Mouse (Mus musculus) midbrain, embryonic 11.5 days (tissue): ENCODE measurements around the gene Dcaf11. TPM values are rescaled to one million over a fixed set of nuclear protein-coding genes. Genes with fewer than 3 reads are reported as not detected.
A peak's percentile ranks its signal among the peaks of the same experiment; 100 is the strongest.

Source experiments
- ATAC-seq: fragments of 200-750 bp; cut with Nextera tagmentation; 2 replicates; pipeline ENCODE4 v1.8.0; 2017; ENCODE audit warnings: moderate TSS enrichment, moderate library complexity; ENCODE audit not compliant: low FRiP score
- DNase-seq: peaks from one replicate; pipeline ENCODE4 v3.0.0; 2015; ENCODE audit warnings: low spot score; ENCODE audit errors: missing footprints
- H3K27ac ChIP-seq: fragments of 300-500 bp; sonication (generic); 2 replicates; pipeline ENCODE4 v1.5.1; 2014; ENCODE audit warnings: low read depth, low read length
- H3K27me3 ChIP-seq: fragments of 300-500 bp; sonication (generic); 2 replicates; pipeline ENCODE4 v1.6.1; 2014; ENCODE audit warnings: mild to moderate bottlenecking, low read length, moderate library complexity, mixed read lengths; ENCODE audit not compliant: control insufficient read depth, insufficient read depth
- H3K36me3 ChIP-seq: fragments of 300-500 bp; sonication (generic); 2 replicates; pipeline ENCODE4 v1.6.1; 2014; ENCODE audit warnings: mild to moderate bottlenecking, low read length, moderate library complexity, mixed read lengths; ENCODE audit not compliant: control insufficient read depth, insufficient read depth
- H3K4me1 ChIP-seq: fragments of 300-500 bp; sonication (generic); 2 replicates; pipeline ENCODE4 v1.6.1; 2014; ENCODE audit warnings: low read length; ENCODE audit not compliant: control insufficient read depth, insufficient read depth
- H3K4me2 ChIP-seq: fragments of 300-500 bp; sonication (generic); 2 replicates; pipeline ENCODE4 v1.6.1; 2014; ENCODE audit warnings: mild to moderate bottlenecking, moderate library complexity
- H3K4me3 ChIP-seq: fragments of 300-500 bp; sonication (generic); 2 replicates; pipeline ENCODE4 v1.5.1; 2014; ENCODE audit warnings: low read depth, low read length
- H3K9ac ChIP-seq: fragments of 300-500 bp; sonication (generic); 2 replicates; pipeline ENCODE4 v1.6.1; 2014; ENCODE audit warnings: low read length
- H3K9me3 ChIP-seq: fragments of 300-500 bp; sonication (generic); 2 replicates; pipeline ENCODE4 v1.6.1; 2016; ENCODE audit warnings: low read length; ENCODE audit not compliant: control insufficient read depth
- WGBS: fragments of 180-500 bp; shearing (Covaris S2); extraction: QIAGEN DNeasy Blood & Tissue Kit; methylation state at CpG from one replicate; pipeline ENCODE4 v1.1.7; 2014; 5-methylcytosine and 5-hydroxymethylcytosine counted together
- polyA plus RNA-seq: library from polyadenylated mRNA; unstranded; fragments of >200 nt; fragmentation: Nextera tagmentation; extraction: Ambion mirVana; gene quantifications from 2 replicates; pipeline ENCODE4 v1.2.1, GENCODE M21; 2014

Gene Dcaf11
- polyA plus RNA-seq, 1 experiment from 2014 or later = 76.4 TPM

DNA sequence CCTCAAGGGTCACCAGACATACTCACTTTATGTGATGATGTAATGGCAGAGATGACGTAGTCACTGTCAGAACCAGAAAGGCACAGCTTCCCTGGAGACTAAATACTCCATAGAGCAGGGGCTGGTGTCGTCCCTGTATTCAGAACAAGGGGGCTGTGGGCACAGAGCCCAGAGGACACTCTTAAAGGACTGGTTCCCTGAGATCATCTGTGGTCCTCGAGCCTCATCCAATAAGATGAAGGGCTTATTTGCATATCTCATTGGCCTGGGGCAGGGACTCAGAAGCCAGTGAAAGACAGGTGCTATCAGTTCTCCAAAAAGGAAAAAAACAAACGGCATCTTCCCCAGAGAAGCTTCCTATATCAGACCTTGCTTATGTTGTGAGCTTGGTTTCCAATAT, 35.7 kb upstream of the Dcaf11 start:
- peaks cover 4% of the 10 kb centered on the region; the same call in 1 of the 2 replicates for H3K27me3 ChIP-seq

DNA sequence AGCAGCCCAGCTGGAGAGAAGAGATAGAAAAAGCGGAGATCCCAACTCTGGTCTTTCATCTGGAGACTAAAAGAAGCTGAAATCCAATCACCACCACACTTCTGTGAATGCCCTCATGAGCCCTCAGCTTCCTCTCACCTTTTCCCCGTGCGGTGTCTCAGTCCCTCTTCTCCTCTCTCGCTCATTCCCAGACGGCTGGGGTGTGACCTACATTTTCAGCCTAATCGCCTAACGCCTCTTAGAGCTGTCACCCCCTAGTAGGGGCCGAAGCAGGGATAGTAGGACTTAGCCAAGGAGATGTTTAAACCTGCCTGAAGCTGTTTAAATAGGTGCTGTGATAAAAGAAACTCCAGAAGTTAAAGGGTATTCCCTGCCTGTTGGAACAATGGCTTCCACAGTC, 35.0 kb upstream of the Dcaf11 start, which contains the start of gene Nrl:
Gene Nrl, minus strand, starts transcription at position 197 of the 400 bp plus-strand sequence.
- Histone ChIP-seq H3K27ac (no peak within 1 kb of the TSS), H3K27me3 (peaks cover 4% of the 10 kb centered on the region; the same call in 1 of the 2 replicates), H3K4me3 (no peak within 1 kb of the TSS), H3K9me3 (no peaks in the 10 kb centered on the region), H3K9ac (no peak within 1 kb of the TSS), H3K36me3 (no peaks in the 10 kb centered on the region), H3K4me1 (peaks cover 2% of the 10 kb centered on the region; the same call in 1 of the 2 replicates), H3K4me2 (no peak within 1 kb of the TSS)
- no peak for DNase-seq
- WGBS = 42% methylated on average over 8 of the region's 8 CpGs
- ATAC-seq = no peak

More for the DNA sequence above, 35.7 kb upstream of the Dcaf11 start:
- WGBS = 75% methylated on average over 4 of the region's 4 CpGs
- H3K27ac ChIP-seq = no peak overlapping the region
- no peak overlapping the region for H3K4me2 ChIP-seq
- ATAC-seq (no peak), DNase-seq (no peak)
- peaks cover 2% of the 10 kb centered on the region; the same call in 1 of the 2 replicates for H3K4me1 ChIP-seq
- H3K4me3 ChIP-seq = no peak overlapping the region
- no peaks in the 10 kb centered on the region for H3K9me3 ChIP-seq
- no peaks in the 10 kb centered on the region for H3K36me3 ChIP-seq
- no peak overlapping the region for H3K9ac ChIP-seq

DNA sequence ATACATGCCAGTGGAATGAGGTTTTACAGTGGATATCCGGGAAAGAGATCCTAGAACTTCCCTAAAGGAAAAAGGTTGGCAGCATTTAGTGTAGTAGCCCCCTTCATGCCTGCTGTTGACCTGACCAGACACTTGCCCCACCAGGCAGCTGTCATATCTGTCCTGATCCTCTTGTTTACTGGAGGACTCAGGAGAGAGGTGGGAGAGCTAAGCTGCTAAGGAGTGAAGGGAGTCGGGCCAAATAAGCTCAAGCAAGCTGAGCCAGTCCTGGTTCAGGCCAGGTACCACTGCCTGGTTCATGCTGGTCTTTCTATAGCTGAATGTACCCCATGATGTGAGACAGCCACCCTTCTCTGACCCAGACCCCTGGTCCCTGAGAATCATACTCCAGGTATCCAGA, 33.1 kb upstream of the Dcaf11 start:
- H3K4me3 ChIP-seq = no peak overlapping the region
- WGBS = 94% methylated on average over 2 of the region's 2 CpGs

DNA sequence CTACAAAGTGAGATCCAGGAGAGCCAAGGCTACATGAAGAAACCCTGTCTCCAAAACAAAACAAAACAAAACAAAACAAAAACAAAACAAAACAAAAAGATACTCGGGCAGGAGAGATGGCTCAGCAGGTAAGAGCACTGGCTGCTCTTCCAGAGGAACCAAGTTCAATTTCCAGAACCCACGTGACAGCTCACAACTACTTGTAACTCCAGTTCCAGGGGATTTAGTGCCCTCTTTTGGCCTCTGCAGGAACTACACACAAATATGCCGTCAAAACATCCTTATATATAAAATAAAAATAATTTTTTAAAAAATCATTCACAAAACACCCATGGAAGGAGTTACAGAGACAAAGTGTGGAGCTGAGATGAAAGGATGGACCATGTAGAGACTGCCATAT, 31.9 kb upstream of the Dcaf11 start:
- Histone ChIP-seq H3K4me2 (no peak overlapping the region), H3K4me3 (no peak overlapping the region), H3K27ac (no peak overlapping the region), H3K9me3 (no peaks in the 10 kb centered on the region), H3K4me1 (no peaks in the 10 kb centered on the region), H3K36me3 (no peaks in the 10 kb centered on the region), H3K27me3 (no peaks in the 10 kb centered on the region), H3K9ac (no peak overlapping the region)
- 21% methylated on average over 3 of the region's 3 CpGs for WGBS
- ATAC-seq = no peak
- DNase-seq = no peak

More for the DNA sequence above, 33.1 kb upstream of the Dcaf11 start:
- Histone ChIP-seq H3K36me3 (no peaks in the 10 kb centered on the region), H3K4me1 (no peaks in the 10 kb centered on the region), H3K9me3 (no peaks in the 10 kb centered on the region), H3K27me3 (peaks cover 4% of the 10 kb centered on the region; the same call in 1 of the 2 replicates), H3K9ac (no peak overlapping the region), H3K4me2 (no peak overlapping the region), H3K27ac (no peak overlapping the region)
- DNase-seq (no peak), ATAC-seq (no peak)

DNA sequence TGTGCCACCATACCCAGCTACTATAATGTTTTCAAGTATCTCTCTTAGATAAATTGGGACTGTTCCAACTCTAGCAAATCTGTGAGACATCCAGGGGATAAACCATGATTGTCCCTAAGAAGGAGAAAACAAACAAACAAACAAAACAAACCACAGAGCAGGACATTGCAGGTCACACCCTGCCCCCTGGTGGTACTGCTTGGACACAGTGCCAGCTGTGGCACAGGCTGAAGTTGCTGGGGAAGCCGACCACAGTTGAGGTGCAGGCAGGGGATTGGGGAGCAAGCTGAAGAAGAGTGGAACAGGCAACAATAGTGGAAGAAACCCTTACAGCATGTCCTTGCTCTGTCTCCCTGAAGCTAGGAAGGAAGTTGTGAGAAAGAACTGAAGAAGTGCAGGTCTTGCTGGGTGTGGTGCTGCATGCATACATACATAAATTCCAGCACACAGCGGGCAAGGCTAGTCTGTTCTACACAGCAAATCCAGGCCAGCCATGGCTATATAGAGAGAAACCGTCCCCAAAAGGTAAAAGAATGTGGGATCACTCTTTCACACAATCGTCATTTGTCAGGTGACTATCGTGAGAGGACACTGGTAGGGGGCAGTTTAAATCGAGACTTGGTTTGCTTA, 23.6 kb upstream of the Dcaf11 start:
- no peak overlapping the region for H3K4me3 ChIP-seq
- ATAC-seq (no peak), DNase-seq (no peak)
- 57% methylated on average over 6 of the region's 6 CpGs for WGBS
- H3K4me1 ChIP-seq = peaks cover 8% of the 10 kb centered on the region; the same call in 1 of the 2 replicates
- no peak overlapping the region for H3K9ac ChIP-seq
- H3K27ac ChIP-seq = no peak overlapping the region
- no peak overlapping the region for H3K4me2 ChIP-seq
- H3K27me3 ChIP-seq = no peaks in the 10 kb centered on the region
- H3K9me3 ChIP-seq = no peaks in the 10 kb centered on the region
- no peaks in the 10 kb centered on the region for H3K36me3 ChIP-seq

DNA sequence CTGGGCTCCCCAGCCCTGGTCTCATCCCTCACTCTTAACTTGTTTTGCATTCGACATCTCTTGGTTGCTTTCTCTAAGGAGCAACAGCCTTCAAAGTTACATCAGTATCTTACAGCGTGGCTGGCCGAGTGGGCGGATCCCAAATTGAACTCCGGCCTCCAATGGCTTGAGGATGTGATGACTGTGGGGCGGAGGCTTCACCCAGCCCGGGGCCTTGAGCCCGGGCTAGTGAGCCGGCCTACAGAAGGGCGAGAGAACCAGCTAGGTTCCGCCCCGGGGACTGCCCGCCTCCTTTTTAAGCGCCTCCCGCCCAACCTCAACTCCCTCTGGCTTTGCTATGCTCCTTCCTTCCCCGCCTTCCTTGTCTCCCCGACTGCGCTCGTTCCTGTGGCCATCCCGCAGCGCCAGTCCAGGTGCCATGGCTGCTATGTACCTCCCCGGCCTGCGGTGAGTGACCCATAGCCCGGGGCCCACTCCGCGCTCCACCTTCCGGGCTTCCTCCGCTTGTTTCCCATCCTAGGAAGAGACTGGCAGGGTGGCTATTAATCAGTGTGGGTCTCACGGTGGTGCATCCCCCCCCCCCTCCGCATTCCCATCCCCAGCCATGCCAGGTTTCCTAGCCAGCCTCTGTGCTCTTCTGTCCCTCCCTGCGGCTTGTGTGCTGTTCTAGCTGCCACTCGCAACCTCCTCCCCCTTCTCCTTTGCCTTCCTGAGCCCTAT, 19.6 kb upstream of the Dcaf11 start, which contains the start of gene Pck2:
Gene Pck2, plus strand, starts transcription at position 200 of the 720 bp plus-strand sequence.
- Histone ChIP-seq H3K4me3 (peak within 1 kb of the TSS; percentile 31), H3K27ac (0 out of 2 replicates have a peak within 1 kb of the TSS, but pooled peaks have one; percentile 1), H3K4me2 (peak within 1 kb of the TSS; percentile 54), H3K9me3 (no peaks in the 10 kb centered on the region), H3K9ac (peak within 1 kb of the TSS; percentile 43), H3K4me1 (peaks cover 9% of the 10 kb centered on the region; the same call in 1 of the 2 replicates), H3K27me3 (no peaks in the 10 kb centered on the region), H3K36me3 (no peaks in the 10 kb centered on the region; the same call in 1 of the 2 replicates)
- under 1% methylated on average over 32 of the region's 32 CpGs for WGBS
- ATAC-seq (peak; percentile 89), DNase-seq (peak; percentile 95)

DNA sequence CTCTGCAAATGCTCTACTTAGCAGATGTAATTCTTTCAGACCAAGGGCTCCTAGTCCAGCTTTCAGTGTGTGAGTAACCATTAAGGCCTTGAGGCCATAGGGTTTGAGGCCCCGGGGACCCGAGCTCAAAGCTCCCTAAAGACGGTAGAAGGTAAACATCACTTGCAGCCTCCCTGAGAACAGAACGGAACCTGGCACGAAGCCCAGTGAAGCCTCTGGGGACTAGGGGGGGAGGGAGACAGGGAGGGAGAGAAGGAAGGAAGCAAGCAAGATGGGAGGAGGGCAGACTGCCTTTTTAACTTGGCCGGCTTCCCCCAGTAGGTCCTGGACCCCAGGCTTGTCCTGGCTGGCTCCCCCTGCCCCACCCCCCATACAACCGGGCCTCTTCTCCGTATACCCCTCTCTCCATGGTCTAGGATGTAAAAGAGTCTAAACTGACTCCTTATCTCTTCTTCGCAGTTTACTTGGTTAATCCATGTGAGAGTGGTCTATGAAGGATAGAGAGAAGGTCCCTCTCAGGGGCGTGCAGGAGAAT, 19.0 kb upstream of the Dcaf11 start:
- peak; percentile 4; the same call in 1 of the 2 replicates for ATAC-seq
- no peaks in the 10 kb centered on the region for H3K9me3 ChIP-seq
- peaks cover 9% of the 10 kb centered on the region; the same call in 1 of the 2 replicates for H3K4me1 ChIP-seq
- peak; percentile 92 for DNase-seq
- 9% methylated on average over 10 of the region's 10 CpGs for WGBS
- no peaks in the 10 kb centered on the region; the same call in 1 of the 2 replicates for H3K36me3 ChIP-seq
- H3K9ac ChIP-seq = peak overlapping the region; percentile 43
- H3K4me3 ChIP-seq = peak overlapping the region; percentile 31
- no peaks in the 10 kb centered on the region for H3K27me3 ChIP-seq
- 0 out of 2 replicates have a peak overlapping the region, but pooled peaks have one; percentile 1 for H3K27ac ChIP-seq
- peak overlapping the region; percentile 54 for H3K4me2 ChIP-seq

DNA sequence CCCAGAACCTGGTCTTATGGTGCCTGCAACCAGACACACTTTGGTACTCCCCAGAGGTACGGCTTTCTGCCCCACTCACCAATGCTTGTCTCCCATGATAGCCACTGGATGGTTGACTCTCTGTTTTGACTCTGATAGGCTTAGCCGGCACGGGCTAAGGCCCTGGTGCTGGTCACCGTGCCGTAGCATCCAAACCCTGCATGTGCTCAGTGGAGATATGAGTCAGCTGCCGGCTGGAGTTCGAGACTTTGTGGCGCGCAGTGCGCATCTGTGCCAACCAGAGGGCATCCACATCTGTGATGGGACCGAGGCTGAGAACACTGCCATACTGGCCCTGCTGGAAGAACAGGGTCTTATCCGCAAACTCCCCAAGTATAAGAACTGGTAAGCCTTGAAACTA, 17.5 kb upstream of the Dcaf11 start:
- no peak overlapping the region for H3K4me2 ChIP-seq
- 95% methylated on average over 12 of the region's 12 CpGs for whole genome bisulfite sequencing
- H3K27me3 ChIP-seq = no peaks in the 10 kb centered on the region
- H3K4me3 ChIP-seq = no peak overlapping the region
- H3K36me3 ChIP-seq = no peaks in the 10 kb centered on the region; the same call in 1 of the 2 replicates
- H3K9me3 ChIP-seq = no peaks in the 10 kb centered on the region
- ATAC-seq (no peak), DNase-seq (no peak)
- H3K9ac ChIP-seq = no peak overlapping the region
- peaks cover 9% of the 10 kb centered on the region; the same call in 1 of the 2 replicates for H3K4me1 ChIP-seq
- H3K27ac ChIP-seq = no peak overlapping the region
